Mouse (Mus musculus) limb, embryonic 15.5 days (tissue): ENCODE results near the gene Efhd2. TPM values are rescaled to one million over a fixed set of nuclear protein-coding genes. Genes with fewer than 3 reads are reported as not detected.

Experiments
- ATAC-seq: fragments of 200-750 bp; cut with Nextera tagmentation; 2 replicates; pipeline ENCODE4 v1.8.0; 2017; ENCODE audit warnings: low read depth, moderate TSS enrichment; ENCODE audit not compliant: insufficient number of reproducible peaks, low FRiP score, low TSS enrichment
- H3K27ac ChIP-seq: fragments of 300-500 bp; sonication (generic); 2 replicates; pipeline ENCODE4 v1.5.1; 2015; ENCODE audit warnings: moderate library complexity, mild to moderate bottlenecking, inconsistent platforms
- H3K27me3 ChIP-seq: fragments of 300-500 bp; sonication (generic); 2 replicates; pipeline ENCODE4 v1.6.1; 2015; ENCODE audit warnings: inconsistent platforms
- H3K36me3 ChIP-seq: fragments of 300-500 bp; sonication (generic); 2 replicates; pipeline ENCODE4 v1.6.1; 2015; ENCODE audit warnings: inconsistent platforms
- H3K4me1 ChIP-seq: fragments of 300-500 bp; sonication (generic); 2 replicates; pipeline ENCODE4 v1.6.1; 2015; ENCODE audit warnings: inconsistent platforms
- H3K4me2 ChIP-seq: fragments of 300-500 bp; sonication (generic); 2 replicates; pipeline ENCODE4 v1.6.1; 2015; ENCODE audit warnings: mild to moderate bottlenecking, inconsistent platforms
- H3K4me3 ChIP-seq: fragments of 300-500 bp; sonication (generic); 2 replicates; pipeline ENCODE4 v1.5.1; 2015; ENCODE audit warnings: mild to moderate bottlenecking, inconsistent platforms
- H3K9ac ChIP-seq: fragments of 300-500 bp; sonication (generic); 2 replicates; pipeline ENCODE4 v1.6.1; 2015; ENCODE audit warnings: inconsistent platforms
- H3K9me3 ChIP-seq: fragments of 300-500 bp; sonication (generic); 2 replicates; pipeline ENCODE4 v1.6.1; 2016; ENCODE audit warnings: inconsistent platforms
- WGBS: fragments of 180-500 bp; shearing (Covaris S2); methylation state at CpG from one replicate; pipeline ENCODE4 v1.1.7; 2015; 5-methylcytosine and 5-hydroxymethylcytosine counted together
- polyA plus RNA-seq: library from polyadenylated mRNA; unstranded; fragments of >200 nt; fragmentation: Nextera tagmentation; extraction: Ambion mirVana; gene quantifications from 2 replicates; pipeline ENCODE4 v1.2.1, GENCODE M21; 2015

Efhd2 gene
- polyA plus RNA-seq, 1 experiment from 2014 or later, result 76.0 TPM

- Histone ChIP-seq H3K9me3 (no peaks in the 10 kb centered on the region), H3K27ac (no peak overlapping the region), H3K27me3 (peaks cover 15% of the 10 kb centered on the region), H3K4me3 (no peak overlapping the region), H3K4me2 (no peak overlapping the region), H3K36me3 (no peaks in the 10 kb centered on the region), H3K9ac (no peak overlapping the region), H3K4me1 (peaks cover 22% of the 10 kb centered on the region)
- WGBS, result 53% methylated on average over 7 of the region's 7 CpGs
- no peak for ATAC-seq
Observed at GRCm38 (mm10) chr4:141878621-141879020, 3.9 kb upstream of the Efhd2 start.

GRCm38 (mm10) chr4:141875481-141876108, 875 bp upstream of the Efhd2 start:
- WGBS, result 20% methylated on average over 8 of the region's 8 CpGs
- Histone ChIP-seq H3K9ac (no peak overlapping the region), H3K27me3 (peaks cover 12% of the 10 kb centered on the region), H3K4me1 (peaks cover 41% of the 10 kb centered on the region), H3K4me2 (peak overlapping the region; percentile 83), H3K4me3 (peak overlapping the region; percentile 70; the same call in 1 of the 2 replicates), H3K27ac (no peak overlapping the region), H3K36me3 (no peaks in the 10 kb centered on the region), H3K9me3 (no peaks in the 10 kb centered on the region)
- ATAC-seq, result no peak

- Histone ChIP-seq H3K4me1 (peaks cover 50% of the 10 kb centered on the region), H3K4me3 (peak overlapping the region; percentile 70), H3K9me3 (no peaks in the 10 kb centered on the region), H3K36me3 (no peaks in the 10 kb centered on the region), H3K9ac (peak overlapping the region; percentile 65), H3K4me2 (peak overlapping the region; percentile 83), H3K27ac (no peak overlapping the region), H3K27me3 (peaks cover 12% of the 10 kb centered on the region)
- ATAC-seq, result no peak
- under 1% methylated on average over 19 of the region's 19 CpGs for WGBS
Observed at GRCm38 (mm10) chr4:141874111-141874600, 564 bp downstream of the Efhd2 start.

DNA sequence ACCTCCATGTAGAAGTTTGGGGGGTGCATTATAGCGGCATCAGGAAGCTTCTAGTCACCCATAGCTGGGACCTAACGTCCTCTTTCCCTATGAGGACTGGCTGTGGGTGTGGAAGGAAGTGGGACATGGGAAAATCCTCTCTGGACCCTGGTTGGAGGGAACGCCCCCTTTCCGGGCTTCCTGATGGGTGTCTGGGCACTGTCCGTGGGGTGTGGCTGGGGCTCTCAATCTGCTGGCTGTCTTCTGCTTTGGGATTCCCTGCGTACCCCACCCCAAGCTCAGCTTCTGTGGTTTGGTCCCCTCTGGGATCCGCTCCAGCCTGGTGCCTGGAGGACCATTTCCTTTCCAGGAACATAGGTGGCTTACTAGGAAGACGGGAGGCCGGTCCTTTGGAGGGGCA, 1.7 kb downstream of the Efhd2 start:
- Histone ChIP-seq H3K4me2 (peak overlapping the region; percentile 83), H3K36me3 (no peaks in the 10 kb centered on the region), H3K4me3 (peak overlapping the region; percentile 70), H3K27me3 (peaks cover 10% of the 10 kb centered on the region), H3K9me3 (no peaks in the 10 kb centered on the region), H3K9ac (no peak overlapping the region; the same call in 1 of the 2 replicates), H3K27ac (no peak overlapping the region), H3K4me1 (peaks cover 59% of the 10 kb centered on the region)
- 73% methylated on average over 9 of the region's 9 CpGs for WGBS
- ATAC-seq, result no peak

DNA sequence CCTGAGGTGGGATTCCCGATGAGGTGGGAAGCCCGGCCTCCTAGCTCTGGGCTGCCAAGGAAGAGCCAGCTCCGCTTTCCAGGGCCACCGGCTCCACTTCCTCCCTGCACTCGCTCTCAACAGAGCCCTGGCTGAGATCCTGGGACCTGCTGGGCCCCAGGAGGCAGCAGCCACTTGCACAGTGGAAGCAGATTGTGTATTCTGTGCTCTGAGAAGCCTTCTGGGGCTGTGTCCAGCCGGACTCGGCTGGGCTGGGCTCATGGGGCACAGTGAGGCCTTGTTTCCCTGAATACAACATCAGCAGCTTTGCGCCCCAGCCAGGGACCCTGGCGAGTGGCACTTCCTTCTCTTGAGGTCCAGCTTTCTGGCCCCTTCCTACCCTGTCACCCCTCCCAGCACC, 2.8 kb downstream of the Efhd2 start:
- ATAC-seq, result no peak
- 55% methylated on average over 9 of the region's 9 CpGs for WGBS
- Histone ChIP-seq H3K9me3 (no peaks in the 10 kb centered on the region), H3K4me1 (peaks cover 70% of the 10 kb centered on the region), H3K9ac (no peak overlapping the region), H3K27ac (peak overlapping the region; percentile 52), H3K27me3 (peaks cover 10% of the 10 kb centered on the region), H3K4me3 (peak overlapping the region; percentile 4; the same call in 1 of the 2 replicates), H3K4me2 (0 out of 2 replicates have a peak overlapping the region, but pooled peaks have one; percentile 83), H3K36me3 (no peaks in the 10 kb centered on the region)

DNA sequence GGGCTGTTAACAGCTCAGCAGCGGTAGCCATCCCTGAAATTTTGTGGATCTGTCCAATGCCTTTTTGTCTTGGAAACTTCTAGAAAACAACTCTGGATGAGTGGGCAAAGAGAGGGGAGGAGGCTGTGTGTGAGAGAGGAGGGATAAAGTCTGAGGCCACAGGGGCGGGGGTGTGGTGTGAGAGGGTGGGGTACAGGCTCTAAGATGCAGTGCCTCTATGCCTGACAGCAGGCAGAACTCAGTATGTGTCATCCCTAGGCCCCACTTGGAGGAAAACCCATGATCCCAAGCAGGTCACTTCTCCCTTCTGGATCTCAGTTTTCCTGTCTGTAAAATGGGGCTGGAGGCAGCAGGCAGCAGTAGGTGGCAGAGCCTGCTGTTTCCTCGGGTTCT, 3.4 kb downstream of the Efhd2 start:
- no peak overlapping the region for H3K4me3 ChIP-seq
- H3K27ac ChIP-seq, result 0 out of 2 replicates have a peak overlapping the region, but pooled peaks have one; percentile 52
- no peaks in the 10 kb centered on the region for H3K9me3 ChIP-seq
- H3K27me3 ChIP-seq, result peaks cover 9% of the 10 kb centered on the region
- H3K9ac ChIP-seq, result no peak overlapping the region
- H3K4me1 ChIP-seq, result peaks cover 75% of the 10 kb centered on the region
- no peak for ATAC-seq
- H3K36me3 ChIP-seq, result no peaks in the 10 kb centered on the region
- no peak overlapping the region for H3K4me2 ChIP-seq
- WGBS, result 93% methylated on average over 3 of the region's 3 CpGs

GRCm38 (mm10) chr4:141870666-141871332, 3.9 kb downstream of the Efhd2 start:
- Histone ChIP-seq H3K4me1 (peaks cover 81% of the 10 kb centered on the region), H3K36me3 (no peaks in the 10 kb centered on the region), H3K4me3 (no peak overlapping the region), H3K27me3 (peaks cover 6% of the 10 kb centered on the region; the same call in 1 of the 2 replicates), H3K9ac (no peak overlapping the region), H3K9me3 (no peaks in the 10 kb centered on the region), H3K27ac (no peak overlapping the region), H3K4me2 (no peak overlapping the region)
- 65% methylated on average over 11 of the region's 11 CpGs for WGBS
- no peak for ATAC-seq

DNA sequence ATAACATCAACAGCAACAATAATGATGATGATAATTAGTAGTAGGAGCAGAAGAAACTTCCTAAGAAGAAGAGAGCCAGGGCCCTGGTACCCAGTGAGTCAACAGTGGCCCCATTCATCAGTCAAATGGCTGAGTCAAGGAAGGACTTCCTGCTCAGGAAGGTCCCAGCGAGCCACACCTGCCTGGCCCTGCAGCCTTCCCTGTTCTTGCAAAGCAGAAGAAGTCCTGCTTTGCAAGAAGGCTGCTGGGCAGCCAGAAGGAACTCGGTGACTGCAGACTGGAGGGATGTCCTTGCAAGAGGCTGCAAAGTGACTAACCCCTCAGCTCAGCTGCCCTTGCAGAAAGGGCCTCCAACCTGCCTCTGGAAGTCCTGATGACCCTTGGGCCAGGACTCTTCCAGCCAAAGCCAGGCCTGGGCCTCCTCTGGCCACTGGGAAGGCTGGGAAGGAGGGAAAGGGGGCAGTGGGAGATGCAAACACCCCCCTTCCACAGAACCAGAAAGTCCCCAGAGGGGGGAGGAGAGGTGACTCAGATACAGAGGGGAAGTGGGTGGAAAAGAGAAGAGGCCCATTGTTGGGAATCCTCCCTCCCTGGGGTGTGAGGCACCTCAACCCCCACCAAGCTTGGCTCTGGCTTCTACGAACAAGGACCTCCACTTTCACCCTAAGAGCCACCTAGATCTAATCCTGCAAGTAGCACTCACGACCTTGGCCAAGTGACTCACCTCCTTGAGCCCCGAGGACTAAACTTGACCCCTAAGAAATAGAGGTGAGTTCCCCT, 5.1 kb downstream of the Efhd2 start:
- H3K4me1 ChIP-seq, result peaks cover 76% of the 10 kb centered on the region
- H3K27ac ChIP-seq, result peak overlapping the region; percentile 54
- H3K27me3 ChIP-seq, result no peaks in the 10 kb centered on the region
- no peaks in the 10 kb centered on the region for H3K9me3 ChIP-seq
- 63% methylated on average over 5 of the region's 5 CpGs for WGBS
- no peak overlapping the region for H3K4me3 ChIP-seq
- H3K9ac ChIP-seq, result 0 out of 2 replicates have a peak overlapping the region, but pooled peaks have one; percentile 4
- no peak for ATAC-seq
- no peaks in the 10 kb centered on the region for H3K36me3 ChIP-seq
- no peak overlapping the region for H3K4me2 ChIP-seq

DNA sequence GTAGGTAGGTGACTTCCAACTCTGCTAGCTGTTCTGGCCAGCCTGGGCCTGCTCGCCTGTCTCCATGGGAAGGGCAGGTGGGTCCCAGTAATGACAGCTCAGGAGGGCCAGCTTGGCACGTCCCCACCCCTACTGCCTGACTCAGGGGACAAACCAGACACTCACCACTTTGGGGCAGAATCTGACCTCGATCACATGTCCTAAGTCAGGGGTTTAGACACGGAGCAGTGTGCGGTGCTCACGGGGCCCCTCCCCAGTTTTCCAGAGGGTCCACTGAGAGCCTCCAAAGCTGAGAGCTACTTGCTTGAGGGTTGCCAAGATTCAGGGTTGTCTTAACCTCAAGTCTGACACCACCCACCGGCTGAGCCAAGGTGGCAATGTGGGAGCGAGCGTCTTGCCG, 6.7 kb downstream of the Efhd2 start:
- H3K4me3 ChIP-seq, result no peak overlapping the region
- no peaks in the 10 kb centered on the region for H3K27me3 ChIP-seq
- no peak for ATAC-seq
- WGBS, result 67% methylated on average over 10 of the region's 10 CpGs
- H3K4me1 ChIP-seq, result peaks cover 64% of the 10 kb centered on the region
- no peak overlapping the region for H3K9ac ChIP-seq
- no peaks in the 10 kb centered on the region for H3K9me3 ChIP-seq
- H3K4me2 ChIP-seq, result no peak overlapping the region
- H3K27ac ChIP-seq, result peak overlapping the region; percentile 74
- H3K36me3 ChIP-seq, result 0 out of 2 replicates have a peak, but pooled peaks cover 3% of the 10 kb centered on the region

- 41% methylated on average over 4 of the region's 4 CpGs for WGBS
- peak; percentile 71 for ATAC-seq
- Histone ChIP-seq H3K4me1 (peaks cover 59% of the 10 kb centered on the region), H3K27me3 (no peaks in the 10 kb centered on the region), H3K4me2 (0 out of 2 replicates have a peak overlapping the region, but pooled peaks have one; percentile 5), H3K9ac (no peak overlapping the region), H3K4me3 (no peak overlapping the region), H3K27ac (peak overlapping the region; percentile 74), H3K9me3 (no peaks in the 10 kb centered on the region), H3K36me3 (0 out of 2 replicates have a peak, but pooled peaks cover 3% of the 10 kb centered on the region)
Observed at GRCm38 (mm10) chr4:141867498-141867897, 7.2 kb downstream of the Efhd2 start.

- Histone ChIP-seq H3K4me1 (peaks cover 56% of the 10 kb centered on the region), H3K9me3 (no peaks in the 10 kb centered on the region), H3K36me3 (peaks cover 4% of the 10 kb centered on the region; the same call in 1 of the 2 replicates), H3K27me3 (no peaks in the 10 kb centered on the region), H3K27ac (peak overlapping the region; percentile 74), H3K9ac (no peak overlapping the region), H3K4me3 (no peak overlapping the region), H3K4me2 (0 out of 2 replicates have a peak overlapping the region, but pooled peaks have one; percentile 5)
- peak; percentile 62 for ATAC-seq
- 22% methylated on average over 10 of the region's 10 CpGs for WGBS
Observed at GRCm38 (mm10) chr4:141866933-141867490, 7.7 kb downstream of the Efhd2 start.
